Mouse (Mus musculus) lung, postnatal 4 days (tissue): ENCODE results near the gene Nrm.

ENCODE experiments used
- DNase-seq, 2 experiments: peaks; one replicate each; pipeline ENCODE4 v3.0.0; 2021

Nrm gene

GRCm38 (mm10) chr17:35861198-35861857, at the start of gene Nrm:
Gene Nrm, plus strand, starts transcription at chr17:35861318.
- peak; percentile 93 to 94 for DNase-seq

- DNase-seq: no peak
Measured at GRCm38 (mm10) chr17:35812307-35812706, 48.8 kb upstream of the Nrm start.

GRCm38 (mm10) chr17:35812736-35813135, 48.4 kb upstream of the Nrm start:
- peak in 1 of 2 experiments; percentile 68 for DNase-seq

GRCm38 (mm10) chr17:35813245-35813647, 47.9 kb upstream of the Nrm start:
- peak; percentile 96 to 97 for DNase-seq

GRCm38 (mm10) chr17:35813653-35814052, 47.5 kb upstream of the Nrm start:
- peak in 1 of 2 experiments; percentile 40 for DNase-seq

GRCm38 (mm10) chr17:35814678-35815077, 46.4 kb upstream of the Nrm start:
- no peak for DNase-seq

- no peak for DNase-seq
Measured at GRCm38 (mm10) chr17:35815836-35816235, 45.3 kb upstream of the Nrm start.

GRCm38 (mm10) chr17:35816686-35817085, 44.4 kb upstream of the Nrm start:
- no peak for DNase-seq

- peak in 1 of 2 experiments; percentile 47 for DNase-seq
Measured at GRCm38 (mm10) chr17:35817226-35817625, 43.9 kb upstream of the Nrm start.

- no peak for DNase-seq
Measured at GRCm38 (mm10) chr17:35820111-35820510, 41.0 kb upstream of the Nrm start.

- peak; percentile 94 to 95 for DNase-seq
Measured at GRCm38 (mm10) chr17:35821439-35822430, 39.4 kb upstream of the Nrm start, which contains the start of gene Ier3. Gene Ier3, plus strand, starts transcription at chr17:35821684.

GRCm38 (mm10) chr17:35822564-35822963, 38.6 kb upstream of the Nrm start:
- no peak for DNase-seq

- peak; percentile 92 to 94 for DNase-seq
Measured at GRCm38 (mm10) chr17:35822964-35823937, 37.9 kb upstream of the Nrm start, which contains the start of gene Flot1. Gene Flot1, plus strand, starts transcription at chr17:35823230.

- no peak for DNase-seq
Measured at GRCm38 (mm10) chr17:35824402-35824801, 36.7 kb upstream of the Nrm start.

- DNase-seq: no peak
Measured at GRCm38 (mm10) chr17:35825109-35825850, 35.8 kb upstream of the Nrm start.

GRCm38 (mm10) chr17:35829737-35830136, 31.4 kb upstream of the Nrm start:
- peak; percentile 91 to 92 for DNase-seq

GRCm38 (mm10) chr17:35832400-35833238, 28.5 kb upstream of the Nrm start:
- DNase-seq: no peak

- no peak for DNase-seq
Measured at GRCm38 (mm10) chr17:35833239-35833751, 27.8 kb upstream of the Nrm start.

- no peak for DNase-seq
Measured at GRCm38 (mm10) chr17:35833894-35834293, 27.2 kb upstream of the Nrm start.

- peak in 1 of 2 experiments; percentile 40 for DNase-seq
Measured at GRCm38 (mm10) chr17:35834696-35835422, 26.3 kb upstream of the Nrm start.
